Mouse (Mus musculus) v-Abl transformed pro-B cells (cell line): ENCODE measurements at regions not wholly inside any gene's neighbourhood (a gene's known extent, or its start where the extent isn't known, plus 50 kb on each side); places are given as distances from the start of the nearest gene placed in this dataset.

Source experiments
- in situ Hi-C, 2 experiments: fragments of 400-800 bp; cut with MboI; formaldehyde crosslinking; loops; one replicate each; pipeline ENCODE4 v1.15.1; 2025; ENCODE audit not compliant: unreplicated experiment in 2 of 2

DNA sequence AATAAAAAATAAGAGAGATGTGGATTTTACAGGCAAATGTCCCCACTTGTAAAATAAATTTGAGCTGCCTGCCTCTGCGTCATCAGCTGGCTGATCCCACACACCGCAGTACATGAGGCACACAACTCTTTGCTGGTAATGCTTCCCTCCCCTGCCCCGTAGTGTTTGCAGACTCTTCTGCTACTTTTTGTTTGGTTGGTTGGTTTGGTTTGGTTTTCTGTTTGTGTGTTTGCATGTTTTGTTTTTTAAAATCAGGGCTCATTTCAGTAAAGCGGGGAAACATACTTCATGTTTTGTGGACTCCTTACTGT, 568.1 kb downstream of the Car8 start:
- in situ Hi-C loops, result no loop called here

DNA sequence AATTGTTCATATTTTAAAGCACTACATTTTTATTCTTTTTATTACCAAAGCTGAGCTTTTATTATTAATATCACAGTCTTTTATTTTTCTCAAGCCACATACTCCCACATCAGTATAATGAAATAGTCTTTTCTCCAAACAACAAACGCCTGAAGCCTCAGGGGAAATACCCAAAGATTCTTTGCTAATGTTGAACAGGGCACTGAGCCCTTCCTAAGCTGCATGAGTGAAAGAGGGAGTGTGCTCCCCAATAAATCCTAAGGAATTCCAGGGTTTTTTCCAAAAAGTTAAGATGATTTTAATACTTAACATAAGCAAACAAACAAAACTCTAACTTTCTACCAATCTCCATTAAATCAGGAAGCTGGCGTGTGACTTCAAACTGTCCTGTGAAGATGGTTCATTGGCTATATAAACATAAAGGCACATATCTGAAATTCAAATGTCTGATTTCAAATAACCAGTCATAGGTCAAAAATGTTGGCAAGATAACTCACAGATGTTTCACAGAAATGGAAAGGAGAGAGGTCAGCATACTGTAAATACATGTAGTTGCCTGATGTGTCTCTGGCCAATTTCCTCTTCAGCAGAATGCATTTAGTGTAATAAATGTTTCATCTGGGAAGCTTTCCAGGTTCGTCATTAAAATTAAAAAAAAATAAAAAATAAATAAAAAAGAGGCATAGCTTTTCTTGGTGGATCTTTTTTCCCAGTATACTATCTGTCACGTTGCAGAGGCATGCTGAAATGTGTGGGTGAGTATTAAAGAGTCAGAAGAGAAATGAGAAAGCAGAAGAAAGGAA, 568.6 kb downstream of the Car8 start:
- in situ Hi-C loops, result no loop called here

DNA sequence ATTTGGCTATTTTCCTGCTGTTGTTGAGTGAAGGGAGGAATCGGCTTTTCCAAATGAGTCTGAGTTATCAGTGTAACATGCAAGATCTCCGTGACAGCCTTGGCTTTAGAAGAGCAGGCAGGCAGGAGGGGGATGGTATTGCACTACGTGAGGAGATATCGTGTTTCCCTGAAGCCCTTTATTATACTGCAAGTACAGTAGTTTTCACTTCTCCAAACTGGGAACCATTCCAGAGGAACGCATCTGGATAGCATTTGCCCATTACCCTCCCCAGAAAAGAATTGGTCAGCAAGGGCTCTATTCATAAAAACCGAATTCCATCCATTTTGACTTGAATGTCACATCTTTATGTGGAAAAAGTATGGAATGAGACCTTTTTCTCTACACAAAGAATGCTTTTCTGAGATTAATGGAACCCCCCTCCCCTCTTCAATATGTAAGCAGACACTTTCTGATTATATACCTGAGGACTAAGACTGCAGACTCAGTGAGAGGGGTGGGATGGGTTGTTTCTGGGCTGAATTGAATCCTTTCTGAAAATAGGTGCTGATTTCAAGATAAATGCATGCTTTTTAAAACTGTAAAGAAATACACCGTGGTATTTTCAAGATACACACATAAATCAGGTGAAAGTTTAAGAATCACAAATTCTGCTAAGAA, 571.8 kb downstream of the Car8 start:
- in situ Hi-C loops, result no loop called here

DNA sequence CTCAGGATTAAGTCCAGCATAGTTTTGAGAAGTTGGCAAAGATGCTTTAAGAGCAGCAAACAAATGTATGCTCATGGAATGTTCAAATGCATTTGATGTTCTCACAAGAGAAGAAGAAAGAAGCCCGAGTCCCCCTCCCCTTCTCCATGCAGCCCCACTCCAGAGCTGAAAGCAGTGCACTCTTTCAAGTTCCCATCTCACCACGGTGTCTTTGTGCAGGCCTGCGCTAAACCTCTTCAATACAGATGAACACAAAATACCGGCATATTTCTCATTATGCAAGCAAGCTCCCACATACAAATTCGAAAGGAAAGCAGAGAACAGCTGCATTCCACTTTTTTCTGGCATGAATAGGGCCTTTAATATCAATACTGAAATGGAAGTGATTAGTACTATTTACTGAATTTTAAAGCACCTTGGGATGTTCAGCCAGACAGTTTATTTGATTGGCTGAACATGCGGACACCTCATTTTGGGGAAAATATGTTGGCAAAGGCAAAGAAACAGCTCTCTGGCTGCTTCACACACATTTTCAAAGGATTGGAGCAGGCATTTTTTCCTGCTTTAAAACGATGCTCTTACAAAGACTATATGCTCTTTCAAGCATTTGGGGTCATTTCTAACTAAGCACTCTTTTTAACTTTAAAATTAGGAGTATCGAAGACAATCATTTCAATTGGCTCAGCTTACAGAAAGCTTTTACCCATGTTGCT, 595.8 kb downstream of the Car8 start:
- in situ Hi-C loops, result no loop called here

DNA sequence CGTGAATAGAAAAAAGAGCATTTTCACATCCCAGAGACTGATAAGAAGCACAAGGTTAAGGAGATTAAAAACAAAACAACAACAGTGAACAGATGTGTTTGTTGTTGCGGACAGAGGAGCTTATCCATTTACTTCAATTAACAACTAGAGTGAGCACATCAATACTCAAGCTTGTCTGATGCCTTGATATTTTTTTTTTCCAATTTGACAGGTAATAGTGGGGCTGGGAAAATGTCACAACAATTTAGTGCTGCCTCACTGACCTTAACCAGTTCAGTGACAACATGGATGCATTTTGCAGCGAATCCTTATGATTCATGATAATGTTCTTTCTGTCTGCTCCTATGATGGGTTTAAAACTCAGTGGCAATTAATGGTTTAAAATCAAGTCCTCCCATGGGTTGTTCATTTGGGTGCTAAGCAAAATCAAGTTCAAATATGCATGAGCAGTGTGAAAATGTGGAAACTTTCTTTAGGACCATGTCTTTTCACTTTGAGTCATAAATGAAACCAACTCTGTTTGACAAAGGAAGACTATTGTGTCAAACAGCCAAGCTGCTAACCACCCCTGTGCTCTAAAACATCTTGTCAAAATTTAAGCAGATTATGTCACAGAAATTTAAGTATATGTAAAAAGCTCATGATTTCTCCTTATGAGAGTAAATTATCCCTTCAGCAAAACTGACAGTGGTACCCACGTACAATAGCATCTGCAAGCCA, 641.0 kb downstream of the Car8 start:
- in situ Hi-C loops, result no loop called here

DNA sequence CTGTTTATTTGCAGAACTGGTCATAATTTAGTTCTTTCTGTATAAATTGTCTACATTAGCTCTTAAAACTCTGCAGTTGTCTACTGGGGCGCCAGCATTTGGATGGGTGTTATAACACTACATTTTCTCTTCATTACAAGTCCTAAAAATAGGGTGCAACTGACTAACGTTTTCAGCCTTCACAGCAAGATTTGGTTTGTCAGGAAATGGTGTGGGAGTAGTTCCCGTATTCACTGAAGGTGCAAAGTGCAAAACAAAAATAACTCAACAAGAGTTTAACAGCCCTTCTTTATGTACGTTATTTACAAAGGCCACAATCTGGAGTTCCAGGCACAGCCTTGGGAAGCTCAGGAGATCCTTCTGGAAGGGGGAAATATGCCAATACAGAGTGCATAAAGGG, 642.7 kb downstream of the Car8 start:
- in situ Hi-C loops, result no loop called here

DNA sequence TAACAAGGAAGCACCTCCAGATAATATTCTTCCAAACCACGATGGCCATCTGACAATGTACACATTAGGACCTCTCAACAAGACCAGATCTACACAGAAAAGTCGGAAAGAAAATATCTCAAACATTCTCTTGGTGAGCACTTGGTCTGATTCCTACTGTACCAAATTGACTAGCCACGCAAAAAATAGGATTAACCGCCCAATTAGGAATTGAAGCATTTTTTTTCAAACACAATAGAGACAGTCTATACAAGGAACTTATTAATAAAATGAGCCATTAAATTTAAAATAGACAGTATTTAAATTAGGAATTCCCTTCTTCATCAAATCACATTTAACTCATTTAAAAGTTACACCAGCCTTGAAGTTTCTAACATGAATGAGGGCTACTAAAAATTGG, 655.0 kb downstream of the Car8 start:
- in situ Hi-C loops, result no loop called here

DNA sequence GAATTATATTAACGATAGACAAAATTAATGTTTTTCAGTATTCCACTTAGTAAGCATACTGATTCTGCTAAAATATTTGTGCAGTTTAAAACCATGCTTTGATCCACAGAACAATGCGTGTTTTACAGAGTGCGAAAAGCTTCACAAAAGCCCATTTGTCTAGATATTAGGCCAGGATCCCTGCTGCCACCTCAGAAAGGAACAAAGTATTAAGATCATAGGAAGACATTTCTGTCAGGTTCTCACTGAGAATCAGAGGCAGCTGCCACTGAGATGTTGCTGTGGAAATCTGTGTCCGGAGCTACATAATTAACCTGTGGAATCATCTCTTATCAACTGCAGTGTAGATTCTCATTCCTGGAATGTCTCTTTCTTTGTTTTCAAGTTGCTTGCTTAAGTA, 656.9 kb downstream of the Car8 start:
- in situ Hi-C loops, result no loop called here

DNA sequence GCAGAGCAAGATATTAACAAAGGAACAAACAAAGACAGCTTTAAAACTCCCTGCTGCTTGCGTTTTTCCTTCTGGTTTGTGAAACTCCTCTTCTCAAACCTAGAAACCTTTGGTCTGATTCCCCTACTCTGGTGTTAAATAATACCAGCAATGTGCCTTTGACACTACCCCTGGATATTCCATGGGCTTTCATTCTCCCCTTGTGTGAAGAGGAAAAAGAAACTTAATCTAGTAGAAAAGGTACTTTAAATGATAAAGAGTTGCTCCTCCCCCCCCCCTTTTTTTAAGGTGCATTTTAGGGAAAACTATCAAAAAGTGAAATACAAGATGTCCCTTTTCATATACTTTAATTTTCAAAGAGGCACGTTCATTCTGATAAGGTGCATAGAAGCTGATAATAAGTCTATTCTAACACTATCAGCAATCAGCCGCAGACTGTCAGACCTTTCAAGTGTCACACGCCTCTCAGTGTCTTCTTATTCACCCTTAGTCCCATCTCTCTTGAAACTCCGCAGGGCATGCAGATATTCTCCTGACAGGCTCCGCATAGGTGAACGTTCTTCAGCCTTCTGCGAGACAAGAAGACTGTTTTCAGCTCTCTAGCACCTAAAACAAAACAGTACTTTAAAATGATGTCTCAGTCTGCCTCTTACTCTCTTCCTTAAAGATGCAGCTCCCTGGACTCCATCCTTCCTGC, 657.5 kb downstream of the Car8 start:
- in situ Hi-C loops, result no loop called here

DNA sequence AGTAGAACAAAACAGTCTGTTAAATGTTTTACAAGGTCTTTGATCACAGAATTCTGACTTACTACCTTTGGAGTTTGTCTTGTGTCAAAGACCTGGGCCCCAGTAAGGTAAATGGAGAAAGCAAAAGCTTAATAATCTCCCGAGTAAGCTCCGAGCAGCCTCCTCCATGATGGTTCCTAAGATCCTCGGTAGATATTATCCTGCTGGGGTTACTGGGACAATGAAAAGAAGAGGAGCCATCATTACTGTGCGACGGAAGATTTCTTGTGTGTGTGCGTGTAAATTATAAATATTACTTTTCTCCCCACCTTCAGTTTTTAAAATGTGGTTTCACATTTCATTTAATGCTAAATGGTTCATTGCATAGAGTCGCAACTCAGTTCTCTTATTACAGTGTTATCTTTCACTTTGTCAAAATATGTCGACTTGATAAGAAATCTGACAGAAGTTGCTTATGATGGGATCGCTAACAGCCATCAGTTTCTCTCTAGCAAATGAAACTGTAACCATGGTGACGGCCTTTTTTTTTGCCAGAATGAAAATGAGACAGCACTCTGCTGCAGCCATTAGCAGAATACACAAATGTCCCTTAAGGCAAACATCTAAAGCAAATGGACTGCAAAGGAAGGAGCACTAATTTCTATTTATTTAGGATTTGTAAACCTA, 658.2 kb downstream of the Car8 start:
- in situ Hi-C loops, result no loop called here

DNA sequence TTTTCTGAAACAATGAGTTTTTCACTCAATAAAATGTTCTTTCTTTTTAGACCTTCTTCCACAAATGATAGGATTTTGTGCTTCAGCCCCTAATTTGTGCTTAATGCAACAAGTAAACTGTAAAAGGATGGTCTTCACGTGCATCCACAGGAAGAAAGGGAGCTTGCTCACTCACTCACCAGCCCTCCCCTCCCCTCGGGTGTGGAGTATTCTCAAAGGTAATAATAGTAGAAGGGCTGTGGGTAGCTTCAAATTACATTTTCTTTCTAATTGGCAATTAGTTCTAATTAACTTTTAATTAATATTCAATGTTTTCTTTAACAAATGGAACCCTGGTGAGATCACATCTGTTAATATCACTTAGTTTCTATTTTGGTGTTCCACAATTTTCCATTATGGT, 664.8 kb downstream of the Car8 start:
- in situ Hi-C loops, result no loop called here

DNA sequence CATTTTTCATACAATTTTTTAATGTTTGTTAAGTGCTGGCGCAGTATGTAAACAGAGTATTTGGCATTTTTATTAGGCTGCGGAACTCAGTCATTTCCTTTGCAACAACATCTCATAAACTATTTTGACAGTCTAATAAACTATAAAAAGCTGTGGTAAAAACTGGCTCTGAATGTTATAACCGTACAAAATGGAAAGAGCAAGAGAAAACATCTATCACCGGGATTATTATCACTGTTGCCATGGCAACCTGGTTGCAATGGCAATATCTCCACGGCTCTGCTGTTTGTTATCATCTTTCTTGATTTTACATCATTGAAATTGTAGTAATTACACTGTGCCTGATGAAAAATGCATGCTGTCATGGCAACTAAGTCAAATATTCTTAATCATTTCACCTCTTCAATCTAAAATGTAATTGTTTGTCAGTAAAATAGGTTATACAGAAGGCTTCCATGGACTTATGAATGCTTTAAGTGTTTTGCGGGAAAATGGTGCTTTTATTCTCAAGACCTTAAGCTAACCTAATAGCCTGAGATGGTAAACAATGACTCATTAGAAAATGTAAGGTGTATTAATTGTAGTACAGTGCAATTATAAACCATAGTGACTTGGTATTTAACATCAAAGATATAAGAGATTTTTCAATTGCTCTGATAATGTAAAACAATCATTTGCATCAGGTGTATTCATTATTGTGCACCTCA, 671.0 kb downstream of the Car8 start:
- in situ Hi-C loops, result no loop called here

DNA sequence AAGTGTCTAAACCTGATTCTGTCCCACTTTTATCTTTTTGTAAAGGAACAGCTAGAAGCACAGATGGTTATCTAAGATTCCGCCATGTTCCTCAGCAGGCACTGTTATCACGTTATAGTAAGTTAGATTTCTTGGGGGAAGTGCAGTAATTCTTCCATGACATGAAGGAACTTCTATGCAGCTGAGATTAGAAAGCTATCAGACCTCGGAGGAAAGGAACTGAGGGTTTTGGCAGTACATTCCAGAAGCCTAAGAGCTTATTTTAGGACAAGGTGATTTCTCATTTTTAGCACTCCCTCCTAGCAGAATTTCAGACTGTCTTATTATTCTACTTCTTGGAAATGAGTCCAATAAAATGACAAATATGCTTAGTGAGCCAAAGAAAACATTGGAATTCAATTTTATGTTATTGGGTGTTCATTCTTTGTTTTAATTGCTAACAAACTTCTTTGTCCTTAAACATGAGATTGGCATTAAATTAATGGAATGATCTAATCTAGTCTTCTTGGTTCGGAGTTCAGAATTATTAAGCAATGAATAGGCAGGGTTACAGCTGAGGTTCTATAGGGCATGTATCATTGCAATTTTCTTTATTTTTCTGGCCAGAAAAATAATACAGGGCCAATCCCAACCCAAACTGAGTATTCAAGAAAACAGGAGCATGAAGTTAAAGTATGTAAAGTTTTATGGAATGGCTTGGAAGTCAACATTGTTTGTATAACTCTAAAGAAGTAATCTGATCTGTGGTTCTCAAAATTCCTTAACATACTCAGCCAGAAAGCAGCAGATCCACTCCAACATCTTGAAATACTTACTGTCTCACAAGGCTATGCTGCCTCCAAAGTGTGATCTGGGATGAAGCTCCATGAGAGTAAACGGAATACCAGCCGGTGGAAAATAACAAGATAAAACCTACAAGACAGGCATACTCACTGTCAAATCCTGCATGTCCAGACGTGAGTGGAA, 678.7 kb downstream of the Car8 start:
- in situ Hi-C loops, result no loop called here

DNA sequence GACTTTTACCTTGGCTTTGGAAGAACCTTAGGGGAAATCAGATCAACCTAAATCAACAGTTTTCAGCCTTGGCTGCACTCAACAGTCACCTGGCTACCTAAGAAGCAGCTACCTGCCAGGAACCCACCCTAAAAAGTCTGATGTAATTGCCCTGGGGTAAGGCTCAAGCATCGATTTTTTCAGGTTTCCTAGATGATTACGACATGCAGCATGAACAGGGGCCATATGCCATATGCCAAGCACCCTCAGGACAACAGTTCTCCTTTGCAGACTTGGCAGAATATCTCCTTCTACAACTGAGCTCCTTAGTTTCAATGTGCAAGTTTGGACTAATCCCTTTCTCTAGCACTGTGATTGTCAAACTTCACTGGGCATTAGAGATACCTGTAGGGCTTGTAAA, 680.1 kb downstream of the Car8 start:
- in situ Hi-C loops, result no loop called here

DNA sequence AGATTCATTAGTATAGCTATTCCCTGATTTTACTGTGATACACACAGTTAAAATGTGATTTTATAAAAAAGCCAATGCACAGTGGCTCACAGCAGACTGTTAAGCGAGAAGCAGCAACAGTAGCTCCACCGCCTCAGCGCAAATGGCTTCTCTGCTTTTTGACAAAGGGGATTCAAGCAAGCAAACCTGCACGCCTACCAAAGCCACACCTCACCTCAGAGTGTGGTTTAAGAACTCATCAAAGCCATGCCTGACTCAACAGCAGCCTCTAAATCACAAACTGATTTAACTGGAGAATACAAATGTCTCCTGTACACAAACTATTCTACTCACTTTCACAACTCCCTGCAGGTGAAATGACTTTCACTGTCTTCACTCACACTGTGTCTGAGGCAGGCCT, 704.5 kb downstream of the Car8 start:
- in situ Hi-C loops, result no loop called here

DNA sequence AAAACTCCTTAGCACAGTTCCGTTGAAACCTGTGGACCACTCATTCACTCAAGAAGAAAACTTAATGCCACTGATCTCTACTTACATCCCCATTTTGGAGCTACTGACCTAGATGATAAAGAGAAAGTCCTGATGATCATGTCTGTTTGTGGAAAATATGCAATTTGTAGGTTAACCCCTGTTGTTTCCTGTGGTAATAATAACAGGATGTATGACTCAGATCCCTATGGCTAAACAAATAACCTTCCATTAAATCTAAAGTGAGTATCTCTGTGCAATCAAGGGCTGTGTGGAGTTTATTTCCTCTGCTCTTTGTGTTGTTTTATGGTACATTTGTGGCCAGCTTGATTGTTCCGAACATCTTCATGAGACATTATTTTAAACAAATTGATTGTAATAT, 711.1 kb downstream of the Car8 start:
- in situ Hi-C loops, result no loop called here

DNA sequence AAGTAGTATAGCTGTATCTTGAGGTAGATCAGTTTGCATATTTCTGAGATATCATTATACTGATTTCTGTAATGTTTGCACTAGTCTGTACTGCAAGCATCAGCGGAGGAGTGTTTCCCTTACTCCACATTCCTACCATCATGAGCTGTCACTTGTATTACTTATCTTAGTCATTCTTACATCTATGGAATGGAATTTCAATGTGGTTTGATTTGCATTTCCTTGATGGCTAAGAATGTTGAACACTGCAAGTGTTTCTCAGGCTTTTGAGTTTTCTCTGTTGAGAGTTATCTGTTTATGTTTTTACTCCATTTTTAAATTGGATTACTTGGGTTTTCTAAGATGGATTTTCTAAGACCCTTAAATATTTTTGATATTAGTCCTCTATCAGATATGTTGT, 725.8 kb downstream of the Car8 start:
- in situ Hi-C loops, result no loop called here

DNA sequence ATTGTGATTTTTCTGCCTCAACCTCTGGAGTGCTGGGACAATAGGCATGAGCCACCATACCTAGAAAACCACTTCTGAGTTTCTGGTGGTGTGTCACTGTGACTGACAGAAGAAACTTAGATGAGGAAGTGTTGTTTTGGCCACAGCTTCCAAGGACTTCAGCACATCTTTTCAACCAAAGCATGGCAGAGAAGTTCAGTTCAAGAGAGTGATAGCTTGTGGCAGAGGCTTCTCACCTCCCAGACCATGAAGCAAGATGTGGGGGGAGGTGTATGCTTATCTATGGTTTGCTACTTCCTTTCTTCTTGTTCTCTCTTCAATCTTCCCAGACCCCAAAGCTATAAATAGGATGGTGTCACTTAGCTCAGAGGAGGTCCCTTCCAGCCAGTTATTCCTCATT, 753.3 kb downstream of the Car8 start:
- in situ Hi-C loops, result no loop called here

DNA sequence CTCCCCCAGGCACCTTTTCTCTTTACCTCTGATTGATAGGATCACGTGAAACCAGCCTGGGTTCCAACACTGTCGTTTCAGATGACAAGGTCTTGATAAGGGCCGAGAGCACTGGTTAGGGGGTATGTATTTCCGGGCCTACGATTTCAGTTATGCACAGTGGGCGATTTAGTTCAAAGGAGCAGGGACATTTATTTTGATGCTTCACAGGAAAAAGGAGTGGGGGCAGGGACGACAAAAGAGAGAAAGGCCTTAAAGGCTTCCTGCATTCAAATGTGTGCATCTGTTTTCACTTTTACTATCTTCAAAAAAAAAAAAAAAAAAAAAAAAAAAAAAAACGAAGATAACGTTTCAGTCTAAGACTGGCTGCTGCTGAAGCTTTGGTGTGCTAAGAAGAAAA, 783.7 kb downstream of the Car8 start:
- in situ Hi-C loops, result no loop called here
